Mouse (Mus musculus): ENCODE results near the gene Reep3.

Reep3 gene

DNA sequence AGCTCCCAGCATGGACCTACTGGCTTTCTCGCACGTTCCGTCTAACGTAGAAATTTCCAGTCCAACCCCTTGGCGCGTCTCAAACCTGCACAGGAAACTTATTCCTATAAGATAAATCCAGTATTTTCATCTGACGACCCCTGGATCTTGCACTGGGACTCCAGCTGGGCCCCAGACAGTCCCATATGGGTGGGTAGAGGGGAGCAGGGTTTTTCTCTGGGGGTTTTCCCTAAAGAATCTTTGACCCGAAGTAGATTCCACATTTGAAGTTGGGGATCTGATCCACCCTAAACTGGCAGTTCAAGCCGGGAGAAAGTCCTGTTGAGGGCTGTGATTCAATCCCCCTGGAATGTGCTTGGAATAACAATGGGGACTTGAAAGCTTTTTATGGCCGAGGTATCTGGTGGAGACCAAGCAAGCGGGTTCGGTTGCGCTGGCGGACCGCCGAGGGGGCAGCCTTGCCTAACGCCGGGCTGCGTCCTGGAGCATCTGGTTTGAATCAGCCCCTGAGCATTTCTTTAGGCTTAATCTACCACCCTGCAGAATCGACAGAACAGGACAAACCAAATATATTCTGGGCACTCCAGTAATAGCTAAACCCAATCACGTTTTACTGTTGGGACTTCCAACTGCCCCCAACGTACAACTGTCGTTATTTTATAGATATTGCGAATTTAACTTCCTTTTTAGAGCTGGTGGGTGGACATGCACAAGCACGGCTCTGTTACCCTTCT lies 93.6 kb downstream of the Reep3 start:
- in situ Hi-C loops (cut with MboI; ENCODE audit: low pct_unique_long_range_greater_than_20kb in 1 of 2, low sequenced_read_pairs in 2 of 2, unreplicated experiment in 1 of 2) = loop anchor here (5.0 to 10.0 kb wide), 2 partner anchors 88 to 91 kb away; no protein-coding TSS in a partner anchor

- in situ Hi-C loops (cut with MboI; ENCODE audit: low pct_unique_long_range_greater_than_20kb in 1 of 2, low sequenced_read_pairs in 2 of 2, unreplicated experiment in 1 of 2) = loop anchor here (5.0 to 10.0 kb wide), 2 partner anchors 88 to 90 kb away; no protein-coding TSS in a partner anchor
Measured at GRCm38 (mm10) chr10:67002207-67003008, 94.3 kb downstream of the Reep3 start.

DNA sequence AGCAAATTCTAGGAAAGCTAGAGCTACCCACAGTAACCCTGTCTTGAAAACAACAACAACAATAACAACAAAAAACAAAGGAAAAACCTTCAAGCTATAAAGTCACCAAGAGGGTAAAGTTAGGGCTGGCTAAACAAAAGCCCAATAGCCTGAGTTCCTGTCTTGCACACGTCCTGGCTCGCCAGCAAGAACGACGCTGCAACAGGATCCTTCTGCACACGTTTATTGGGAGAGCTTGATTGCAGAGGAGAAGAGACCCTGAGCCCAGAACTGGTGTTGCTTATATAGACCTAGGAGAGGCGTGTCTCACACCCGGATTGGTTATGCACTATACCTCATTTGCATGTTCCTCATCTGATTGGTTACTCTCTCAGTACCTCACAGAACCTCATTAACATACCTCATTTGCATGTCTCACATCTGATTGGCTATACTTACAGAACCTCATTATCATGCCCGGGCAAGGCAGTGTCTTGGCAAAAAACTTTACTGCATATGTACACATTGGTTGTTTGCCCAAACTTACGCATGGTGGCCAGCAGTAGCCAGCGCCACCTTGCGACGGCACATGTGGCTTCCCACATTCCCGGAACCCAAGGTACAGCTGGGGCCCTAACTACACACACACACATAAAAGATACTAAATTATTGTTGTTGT lies 95.7 kb downstream of the Reep3 start:
- in situ Hi-C loops (cut with MboI; ENCODE audit: low pct_unique_long_range_greater_than_20kb in 1 of 2, low sequenced_read_pairs in 2 of 2, unreplicated experiment in 1 of 2) = loop anchor here (5.0 to 10.0 kb wide), 2 partner anchors 86 to 89 kb away; no protein-coding TSS in a partner anchor

- in situ Hi-C loops (cut with MboI; ENCODE audit: low pct_unique_long_range_greater_than_20kb in 1 of 2, low sequenced_read_pairs in 2 of 2, unreplicated experiment in 1 of 2) = loop anchor here (5.0 to 10.0 kb wide), 2 partner anchors 85 to 88 kb away; no protein-coding TSS in a partner anchor
Measured at GRCm38 (mm10) chr10:67000136-67000535, 96.6 kb downstream of the Reep3 start.

GRCm38 (mm10) chr10:66998770-66999169 lies 98.0 kb downstream of the Reep3 start:
- in situ Hi-C loops (cut with MboI; ENCODE audit: low pct_unique_long_range_greater_than_20kb in 1 of 2, low sequenced_read_pairs in 2 of 2, unreplicated experiment in 1 of 2) = no loop called here

DNA sequence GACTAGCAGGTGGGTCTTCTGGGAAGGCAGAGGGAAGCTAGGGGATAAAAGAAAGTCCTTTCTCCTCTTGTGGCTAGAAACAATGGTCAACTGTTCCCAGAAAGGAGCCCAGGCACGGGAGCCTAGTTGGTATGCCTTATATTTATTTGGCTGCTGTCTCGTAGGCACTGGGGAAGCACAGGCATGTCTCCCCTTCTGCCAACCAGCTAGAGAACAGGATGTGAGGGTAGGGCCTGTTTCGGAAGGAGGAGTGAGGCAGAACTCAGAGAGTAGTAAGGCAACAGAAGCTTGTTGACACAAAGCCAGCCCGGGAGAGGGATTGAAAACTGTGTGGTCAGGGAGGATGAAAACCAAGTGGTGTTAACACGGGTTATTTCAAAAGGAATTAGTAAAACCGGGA lies 101.6 kb downstream of the Reep3 start:
- in situ Hi-C loops (cut with MboI; ENCODE audit: low pct_unique_long_range_greater_than_20kb in 1 of 2, low sequenced_read_pairs in 2 of 2, unreplicated experiment in 1 of 2) = no loop called here

GRCm38 (mm10) chr10:66994469-66994868 lies 102.3 kb downstream of the Reep3 start:
- in situ Hi-C loops (cut with MboI; ENCODE audit: low pct_unique_long_range_greater_than_20kb in 1 of 2, low sequenced_read_pairs in 2 of 2, unreplicated experiment in 1 of 2) = no loop called here

DNA sequence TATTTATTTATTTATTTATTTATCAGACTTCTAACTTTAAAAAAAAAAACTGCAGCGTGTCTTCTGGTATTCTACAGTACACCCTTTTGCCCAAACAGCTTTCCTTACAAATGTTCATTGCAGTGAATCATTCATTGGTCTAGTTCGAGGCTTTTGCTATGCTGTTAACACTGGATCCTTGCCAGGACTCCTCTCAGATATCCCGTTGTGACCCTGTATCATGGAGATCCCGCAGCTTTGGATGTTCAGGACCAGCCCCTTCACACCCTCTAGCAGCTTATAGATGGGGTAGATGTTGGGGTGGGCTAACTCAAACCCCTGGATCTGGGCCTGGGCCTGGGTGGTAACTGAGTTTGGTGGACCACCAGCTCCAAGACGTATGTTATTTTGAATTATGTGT lies 104.2 kb downstream of the Reep3 start:
- in situ Hi-C loops (cut with MboI; ENCODE audit: low pct_unique_long_range_greater_than_20kb in 1 of 2, low sequenced_read_pairs in 2 of 2, unreplicated experiment in 1 of 2) = no loop called here

- in situ Hi-C loops (cut with MboI; ENCODE audit: low pct_unique_long_range_greater_than_20kb in 1 of 2, low sequenced_read_pairs in 2 of 2, unreplicated experiment in 1 of 2) = no loop called here
Measured at GRCm38 (mm10) chr10:66990506-66990905, 106.2 kb downstream of the Reep3 start.

- in situ Hi-C loops (cut with MboI; ENCODE audit: low pct_unique_long_range_greater_than_20kb in 1 of 2, low sequenced_read_pairs in 2 of 2, unreplicated experiment in 1 of 2) = no loop called here
Measured at GRCm38 (mm10) chr10:66983043-66983442, 113.7 kb downstream of the Reep3 start.

GRCm38 (mm10) chr10:66978215-66978614 lies 118.5 kb downstream of the Reep3 start:
- in situ Hi-C loops (cut with MboI; ENCODE audit: low pct_unique_long_range_greater_than_20kb in 1 of 2, low sequenced_read_pairs in 2 of 2, unreplicated experiment in 1 of 2) = no loop called here

GRCm38 (mm10) chr10:66977093-66977492 lies 119.7 kb downstream of the Reep3 start:
- in situ Hi-C loops (cut with MboI; ENCODE audit: low pct_unique_long_range_greater_than_20kb in 1 of 2, low sequenced_read_pairs in 2 of 2, unreplicated experiment in 1 of 2) = no loop called here

GRCm38 (mm10) chr10:66975451-66975850 lies 121.3 kb downstream of the Reep3 start:
- in situ Hi-C loops (cut with MboI; ENCODE audit: low pct_unique_long_range_greater_than_20kb in 1 of 2, low sequenced_read_pairs in 2 of 2, unreplicated experiment in 1 of 2) = no loop called here

DNA sequence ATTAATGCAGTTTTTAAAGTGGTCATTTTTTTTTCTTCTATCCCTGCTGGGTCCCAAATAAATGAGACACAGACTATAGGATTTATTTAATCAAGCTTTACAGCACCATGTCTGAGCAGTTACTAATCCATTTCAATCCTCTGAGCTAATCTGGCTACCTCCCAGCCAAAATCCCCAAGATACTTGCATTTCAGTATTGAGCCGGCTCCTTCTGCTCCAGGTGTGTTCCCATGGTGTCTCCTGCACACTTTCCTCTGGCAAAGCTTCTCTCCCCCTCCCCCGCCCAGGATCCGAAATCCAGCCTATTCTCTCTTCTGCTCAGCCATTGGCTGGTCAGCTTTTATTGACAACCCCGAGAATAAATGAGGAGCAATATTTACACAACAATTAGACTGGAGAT lies 122.3 kb downstream of the Reep3 start:
- in situ Hi-C loops (cut with MboI; ENCODE audit: low pct_unique_long_range_greater_than_20kb in 1 of 2, low sequenced_read_pairs in 2 of 2, unreplicated experiment in 1 of 2) = no loop called here

DNA sequence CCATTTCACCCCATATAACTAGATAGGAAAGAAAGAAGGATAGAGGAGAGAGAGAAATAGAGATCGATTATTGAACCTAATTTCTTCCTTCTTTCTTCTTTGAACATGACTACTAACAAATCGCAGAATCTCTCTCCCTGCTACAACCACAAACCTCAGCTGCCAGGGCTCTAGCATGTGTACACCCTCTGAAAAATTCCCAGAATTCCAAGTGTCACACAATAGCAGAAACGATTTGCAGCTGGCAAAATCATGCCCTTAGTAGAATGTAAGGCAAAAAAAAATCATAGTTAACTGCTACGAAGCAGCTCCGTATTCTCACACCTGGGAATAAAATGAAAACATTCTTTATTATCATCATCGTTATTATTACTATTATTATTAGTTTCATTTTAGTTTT lies 122.9 kb downstream of the Reep3 start:
- in situ Hi-C loops (cut with MboI; ENCODE audit: low pct_unique_long_range_greater_than_20kb in 1 of 2, low sequenced_read_pairs in 2 of 2, unreplicated experiment in 1 of 2) = no loop called here

DNA sequence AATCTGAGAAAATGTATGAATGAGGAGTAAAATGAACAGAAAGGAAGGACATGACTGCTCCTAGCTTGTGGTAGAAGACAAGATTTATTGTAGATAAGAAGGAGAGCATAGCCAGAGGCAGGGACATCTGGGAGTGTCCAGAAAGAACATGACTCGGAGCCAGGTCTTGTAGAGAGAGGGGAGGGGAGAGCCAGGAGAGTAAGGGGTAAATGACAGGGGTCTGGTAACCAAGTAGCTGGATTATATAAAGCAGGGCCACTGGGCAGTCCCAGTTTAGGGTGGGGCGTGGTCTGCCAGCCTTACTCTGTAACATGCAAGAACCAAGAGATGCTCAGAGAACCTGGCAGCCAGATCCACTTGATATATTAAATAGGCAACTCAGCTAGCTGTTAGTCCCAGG lies 123.5 kb downstream of the Reep3 start:
- in situ Hi-C loops (cut with MboI; ENCODE audit: low pct_unique_long_range_greater_than_20kb in 1 of 2, low sequenced_read_pairs in 2 of 2, unreplicated experiment in 1 of 2) = no loop called here

DNA sequence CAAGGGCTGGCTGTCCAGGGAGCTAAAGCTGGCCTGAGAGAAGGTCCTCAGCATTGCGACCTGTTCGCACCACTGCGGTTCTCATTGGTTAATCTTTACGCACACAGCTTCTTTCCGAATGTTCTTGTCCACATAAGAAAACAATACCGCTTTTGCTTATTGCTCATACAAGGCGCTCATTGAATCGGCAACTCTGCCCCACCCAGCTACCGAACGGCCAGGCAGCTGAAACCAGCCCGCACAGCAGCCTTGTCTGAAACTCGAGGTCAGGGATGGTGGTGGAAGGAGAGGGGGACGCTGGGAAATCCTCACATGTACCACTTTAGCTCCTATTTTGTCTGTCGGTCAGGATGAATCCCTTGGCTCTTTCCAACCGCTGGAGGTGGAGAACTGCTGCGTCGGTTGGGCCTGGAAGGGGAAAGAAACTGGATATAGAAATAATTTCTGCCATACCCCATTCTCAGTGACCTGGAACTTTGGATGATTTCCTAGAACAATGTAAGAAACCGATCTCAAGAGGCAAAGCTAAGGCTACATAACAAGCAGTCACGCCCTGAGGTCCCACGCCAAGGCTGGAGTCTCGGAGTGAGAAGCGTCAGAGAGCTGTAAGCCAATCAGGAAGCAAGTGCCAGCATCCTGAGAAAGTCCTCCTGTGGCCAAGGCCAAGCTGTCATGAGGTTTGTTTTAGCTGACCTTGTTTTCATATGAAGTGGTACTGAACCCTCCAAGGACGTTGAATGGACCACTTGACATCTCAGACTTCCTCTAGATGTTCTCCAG lies 126.2 kb downstream of the Reep3 start:
- in situ Hi-C loops (cut with MboI; ENCODE audit: low pct_unique_long_range_greater_than_20kb in 1 of 2, low sequenced_read_pairs in 2 of 2, unreplicated experiment in 1 of 2) = no loop called here

DNA sequence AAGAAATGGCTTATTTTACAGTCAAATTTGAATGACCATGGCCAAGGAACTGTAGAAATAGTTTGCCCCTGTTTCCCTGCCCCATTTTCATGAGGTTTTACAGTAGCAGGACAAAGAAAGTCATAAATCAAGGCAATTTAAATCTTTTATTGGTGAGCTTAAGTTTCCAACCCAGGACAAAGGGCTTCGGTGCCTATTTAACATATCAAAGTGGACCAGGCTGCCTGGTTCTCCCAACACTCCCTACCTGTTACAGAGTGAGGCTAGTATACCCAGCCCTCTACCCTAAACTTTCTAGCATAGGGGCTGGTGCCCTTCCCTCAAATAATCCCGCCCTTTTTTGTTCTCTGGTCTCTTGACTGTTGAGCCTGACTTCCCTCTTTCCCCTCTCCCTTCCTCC lies 127.2 kb downstream of the Reep3 start:
- in situ Hi-C loops (cut with MboI; ENCODE audit: low pct_unique_long_range_greater_than_20kb in 1 of 2, low sequenced_read_pairs in 2 of 2, unreplicated experiment in 1 of 2) = no loop called here

Data from mouse embryonic stem cell (cell line).